Mouse (Mus musculus): ENCODE measurements around the gene Rsl1.
"Not testable (repeated sequence)": the region's sequence is repeated elsewhere in the genome, so short reads cannot be mapped to it uniquely, and the experiment has no call there.

Rsl1 gene

GRCm38 (mm10) chr13:67172991-67173722 lies at the start of gene Rsl1:
TSS of gene Rsl1 (plus strand) at chr13:67173182.
- peak; percentile 89 for DNase-seq

GRCm38 (mm10) chr13:67124460-67124859 lies 48.5 kb upstream of the Rsl1 start:
- no peak for DNase-seq

DNA sequence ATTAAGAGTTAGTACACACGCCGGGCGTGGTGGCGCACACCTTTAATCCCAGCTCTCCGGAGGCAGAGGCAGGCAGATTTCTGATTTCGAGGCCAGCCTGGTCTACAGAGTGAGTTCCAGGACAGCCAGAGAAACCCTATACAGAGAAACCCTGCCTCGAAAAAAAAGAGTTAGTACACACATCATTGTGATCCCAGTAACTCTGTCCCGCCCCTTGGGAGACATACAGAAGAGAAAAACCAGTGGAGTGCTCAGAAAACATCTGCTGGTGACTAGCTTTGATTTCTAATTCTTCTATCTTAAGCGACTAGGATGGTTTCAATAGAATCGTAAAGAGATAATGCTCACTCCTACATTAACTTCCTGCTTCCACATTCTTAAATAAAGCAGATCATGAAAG lies 45.5 kb upstream of the Rsl1 start:
- not testable (repeated sequence) for DNase-seq

GRCm38 (mm10) chr13:67128038-67128721 lies 44.8 kb upstream of the Rsl1 start:
- DNase-seq, result peak; percentile 91

- not testable (repeated sequence) for DNase-seq
Measured at GRCm38 (mm10) chr13:67166122-67166521, 6.9 kb upstream of the Rsl1 start.

DNA sequence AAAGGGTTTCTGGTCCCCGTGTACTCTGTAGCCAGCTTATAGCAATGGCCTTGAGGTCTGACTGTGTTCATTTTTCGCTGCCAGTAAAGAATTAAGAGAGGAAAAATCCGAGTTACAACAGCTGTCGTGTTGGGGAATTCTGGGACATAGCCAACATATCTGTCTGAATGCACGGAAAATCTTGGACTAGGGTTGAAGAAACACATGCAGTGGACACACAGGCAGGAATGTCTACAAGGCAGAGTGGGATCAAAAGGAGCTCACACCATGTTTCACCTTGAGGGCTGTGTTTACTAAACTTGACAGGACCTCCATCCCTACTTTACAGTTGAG lies 707 bp downstream of the Rsl1 start:
- no peak for DNase-seq

DNA sequence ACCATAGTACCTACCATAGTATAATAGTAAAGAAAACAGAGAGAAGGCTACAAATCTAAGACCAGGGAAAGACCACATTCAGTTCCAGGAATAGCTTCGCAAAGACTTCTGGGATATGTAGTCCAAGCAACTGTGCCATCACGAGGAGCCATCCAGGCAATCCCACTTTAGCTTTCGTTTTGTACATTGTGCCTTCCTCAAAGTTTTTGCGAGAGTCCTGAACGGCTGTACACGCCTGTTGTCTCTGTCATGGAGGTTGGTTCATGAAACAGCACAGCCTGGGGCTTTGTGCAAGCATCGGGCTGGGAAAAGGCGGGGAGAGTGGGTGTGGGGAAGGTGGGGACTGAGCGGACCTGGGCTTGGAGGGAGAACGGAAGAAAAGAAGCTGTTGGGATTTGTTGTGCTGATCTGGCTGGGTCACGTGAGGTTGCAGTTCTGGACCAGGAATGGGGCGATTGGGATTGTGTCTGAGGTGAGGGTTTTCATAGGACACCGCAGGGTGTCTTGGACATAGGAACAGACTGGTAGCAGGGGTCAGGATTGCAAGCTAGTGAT lies 21.4 kb downstream of the Rsl1 start, which contains the start of gene Zfp455:
Gene Zfp455 (plus strand): TSS at position 167 of the 555 bp plus-strand sequence.
- DNase-seq, result peak; percentile 78

DNA sequence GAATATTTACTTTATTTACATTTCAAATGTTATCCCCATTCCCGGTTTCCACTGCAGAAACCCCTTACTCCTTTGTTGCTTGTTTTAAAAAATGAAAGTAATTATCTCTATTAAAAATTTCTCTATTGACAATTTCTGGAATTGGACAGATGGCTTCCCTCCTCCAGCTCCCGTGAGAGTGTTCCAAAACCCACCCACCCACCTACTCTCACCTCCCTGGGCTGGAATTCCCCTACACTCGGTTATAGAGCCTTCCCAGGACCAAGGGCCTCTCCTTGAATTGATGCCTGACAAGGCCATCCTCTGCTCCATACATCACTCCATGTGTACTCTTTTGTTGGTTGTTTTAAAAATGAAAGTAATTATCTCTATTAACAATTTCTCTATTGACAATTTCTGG lies 28.7 kb downstream of the Rsl1 start:
- DNase-seq, result no peak

DNA sequence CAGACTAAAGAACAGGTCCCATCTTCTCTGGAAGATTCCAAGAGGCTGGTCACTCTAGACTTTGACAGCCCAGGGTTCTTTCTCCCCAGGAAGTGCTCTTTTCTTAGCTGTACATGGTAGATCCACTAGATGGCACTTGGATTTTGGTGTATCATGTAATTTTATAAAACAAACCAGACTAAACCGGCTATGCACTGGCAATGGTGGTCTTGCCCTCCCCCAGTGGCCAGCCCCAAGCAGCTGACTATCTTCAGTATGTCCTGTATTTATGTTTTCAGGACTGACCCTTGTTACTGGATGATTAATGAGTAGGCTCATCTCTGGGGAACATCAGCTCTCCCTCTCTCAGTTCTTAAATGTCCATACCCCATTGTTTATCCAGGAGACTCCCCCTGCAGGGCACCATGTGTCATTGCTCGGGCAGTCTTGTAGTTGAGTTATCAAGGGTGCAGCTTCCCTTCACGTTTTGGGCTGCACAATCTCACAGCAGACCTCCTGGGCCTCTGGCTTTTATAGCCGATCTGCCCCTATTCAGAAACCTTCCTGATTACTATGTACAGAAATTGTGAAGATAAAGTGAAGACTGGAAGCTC lies 41.1 kb downstream of the Rsl1 start:
- peak; percentile 19 for DNase-seq
